Mouse (Mus musculus) myocyte (in vitro differentiated cells): ENCODE results near the gene Fut4.

Source experiments
- CEBPB ChIP-seq: IDR thresholded peaks from 2 replicates; pipeline ENCODE4 v1.6.1; 2011; ENCODE audit warnings: mild to moderate bottlenecking, moderate library complexity; ENCODE audit not compliant: poor library complexity, insufficient read depth, severe bottlenecking
- MYOD1 ChIP-seq, 3 experiments: IDR thresholded peaks; one replicate each; pipeline ENCODE4 v1.6.1; 2011; ENCODE audit warnings: control low read depth in 2 of 3, low read depth in 2 of 3, mild to moderate bottlenecking in 2 of 3, moderate library complexity in 1 of 3; ENCODE audit not compliant: insufficient read length in 2 of 3, control insufficient read depth in 1 of 3
- POLR2A ChIP-seq: IDR thresholded peaks from one replicate; pipeline ENCODE4 v1.6.1; 2011; ENCODE audit warnings: low read depth, mild to moderate bottlenecking, control low read depth, moderate library complexity; ENCODE audit not compliant: insufficient read length
- POLR2AphosphoS2 ChIP-seq: IDR thresholded peaks from one replicate; pipeline ENCODE4 v1.6.1; 2011; ENCODE audit warnings: low read depth, control low read depth; ENCODE audit not compliant: insufficient read length
- TCF12 ChIP-seq: IDR thresholded peaks from one replicate; pipeline ENCODE4 v1.6.1; 2011; ENCODE audit warnings: mild to moderate bottlenecking, control low read depth; ENCODE audit not compliant: poor library complexity, insufficient read depth, severe bottlenecking
- USF1 ChIP-seq: IDR thresholded peaks from one replicate; pipeline ENCODE4 v1.6.1; 2011; ENCODE audit warnings: low read depth, mild to moderate bottlenecking, control low read depth, moderate library complexity

DNA sequence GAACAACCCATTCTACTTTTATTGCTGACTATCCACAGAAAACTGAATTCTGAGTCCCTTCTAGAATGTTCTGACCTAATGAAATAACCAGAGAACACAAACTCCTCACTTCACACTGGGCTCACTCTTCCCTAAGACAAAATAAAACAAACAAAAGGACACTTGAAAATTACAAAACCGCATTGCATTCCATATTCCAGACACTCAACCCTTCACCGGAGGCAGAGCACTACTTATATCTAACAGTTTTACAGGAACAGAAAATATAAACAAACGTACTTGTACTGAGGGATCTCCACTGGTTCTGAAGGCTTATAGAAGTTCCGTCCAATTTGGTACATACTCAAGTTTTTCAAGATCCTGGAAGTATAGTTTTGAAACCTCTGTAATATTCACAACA lies 23.8 kb downstream of the Fut4 start:
- TF ChIP-seq MYOD1 (IDR thresholded peaks at IDR 0.05; ENCODE audit: control insufficient read depth in 1 of 3, insufficient read length in 2 of 3, low read depth in 2 of 3) (no peak), POLR2A (no peak), POLR2AphosphoS2 (no peak), USF1 (no peak), CEBPB (no peak), TCF12 (no peak)
